Mouse (Mus musculus) adrenal gland, postnatal 4 days (tissue): ENCODE measurements around the gene Gp1ba. TPM values are rescaled to one million over a fixed set of nuclear protein-coding genes. Genes with fewer than 3 reads are reported as not detected.

ENCODE experiments used
- DNase-seq, 2 experiments: peaks; one replicate each; pipeline ENCODE4 v3.0.0; 2021 to 2022; ENCODE audit warnings: low spot score in 2 of 2, mixed read lengths in 2 of 2
- total RNA-seq, 2 experiments: library from RNA; stranded (reverse); gene quantifications; 2 replicates each; pipeline ENCODE4 v1.2.3; 2021

Gp1ba gene
- total RNA-seq, 2 experiments from 2014 or later, result 0.28 to 1.2 TPM

DNA sequence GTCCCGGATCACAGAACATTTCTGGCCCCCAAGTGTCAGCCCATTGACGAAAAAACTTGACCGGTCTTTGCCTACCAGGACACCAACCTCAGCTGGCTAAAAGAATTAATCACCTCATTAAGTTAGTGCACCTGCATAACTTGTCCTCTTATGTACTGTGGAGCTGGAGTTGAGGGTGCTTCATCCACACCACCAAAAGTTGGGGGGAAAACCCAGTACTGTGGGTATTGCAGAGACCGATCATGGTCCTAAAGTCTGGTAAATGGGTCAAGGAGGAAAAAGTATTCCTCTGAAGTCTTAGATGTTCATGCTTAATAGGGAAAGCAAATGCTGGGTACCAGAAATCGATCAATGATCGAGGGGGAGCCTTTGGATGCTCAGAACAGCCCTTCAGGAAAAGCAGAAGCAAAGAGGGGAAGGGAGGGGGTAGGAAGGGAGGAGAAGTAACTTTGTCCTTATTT lies 14.0 kb downstream of the Gp1ba start:
- DNase-seq, result no peak

DNA sequence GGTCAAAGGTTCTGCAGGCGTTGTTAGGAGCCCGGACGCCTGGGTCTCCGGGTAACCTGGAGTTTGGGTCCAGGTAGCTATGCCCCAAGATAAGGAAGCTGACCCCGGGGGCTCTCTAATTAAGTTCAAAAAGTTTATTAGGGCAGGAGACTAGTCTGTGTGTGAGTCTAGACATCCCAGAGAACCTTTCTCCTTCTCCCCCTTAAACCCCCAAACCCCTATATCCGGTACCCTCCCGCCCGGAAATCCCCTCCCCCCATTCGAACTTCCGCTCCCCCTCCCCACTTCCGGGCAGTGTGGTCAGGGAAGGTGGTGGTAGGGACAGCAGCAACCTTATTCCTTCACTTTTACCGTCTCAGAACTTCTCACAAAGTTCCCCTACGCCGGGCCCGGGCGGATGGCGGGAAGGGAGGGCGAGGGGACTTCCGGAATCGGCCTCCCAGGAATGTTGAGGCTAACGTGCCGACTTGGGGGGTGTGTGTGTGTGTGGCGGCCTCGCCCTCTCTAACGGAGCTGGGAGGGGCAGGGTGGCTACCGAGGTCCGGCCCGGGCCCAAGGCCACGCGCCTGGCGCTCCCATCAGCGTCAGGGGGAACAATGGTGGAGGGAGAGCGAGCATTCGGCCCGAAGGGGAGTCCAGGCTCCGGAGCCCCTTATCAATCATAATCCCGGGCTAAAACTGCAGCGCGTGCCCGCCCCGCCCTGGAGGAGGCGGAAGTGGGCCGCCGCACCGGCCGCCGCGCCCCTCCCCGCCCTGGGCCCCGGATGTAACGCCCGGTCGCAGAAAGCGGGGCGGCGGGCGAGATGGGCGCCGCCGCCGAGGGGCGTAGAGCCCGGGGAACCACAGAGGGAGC lies 14.6 kb downstream of the Gp1ba start:
- peak in 1 of 2 experiments; percentile 58 for DNase-seq

DNA sequence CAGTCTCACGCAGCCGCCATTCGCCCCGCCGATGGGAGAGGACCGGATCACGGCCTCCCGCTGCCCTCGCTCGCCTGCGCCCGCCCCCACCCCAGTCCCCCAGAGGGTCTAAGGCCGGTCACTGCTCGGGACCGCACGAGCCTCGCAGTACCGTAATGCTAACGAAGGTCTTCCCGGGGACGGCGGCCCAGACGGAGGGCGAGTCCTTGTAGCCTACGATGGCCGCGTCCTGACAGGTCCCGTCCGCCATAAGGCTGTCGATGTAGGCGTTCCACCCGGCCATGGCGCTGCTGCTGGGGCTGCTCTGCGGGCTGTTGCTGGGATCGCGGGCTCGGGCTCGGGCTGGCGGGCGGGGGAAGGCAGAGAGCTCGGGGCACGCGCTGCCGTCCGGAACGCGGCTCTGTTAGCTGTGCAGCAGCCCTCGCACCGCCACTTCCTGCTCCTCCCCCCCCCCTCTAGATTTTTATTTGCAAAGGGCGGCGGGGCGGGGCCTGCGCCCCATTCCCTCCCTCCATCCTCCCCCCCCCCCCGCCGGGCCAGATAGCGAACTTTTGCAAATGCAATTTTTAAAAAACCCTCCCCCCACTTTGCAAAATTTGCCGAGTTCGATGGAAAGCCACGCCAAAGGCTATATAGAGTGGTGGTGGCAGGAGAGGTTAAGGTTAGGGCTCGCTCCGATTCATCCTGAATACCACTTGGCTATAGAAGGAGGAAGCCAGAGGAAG lies 15.4 kb downstream of the Gp1ba start, which contains the start of gene Pfn1:
Pfn1 (minus strand) TSS at position 447 of the 725 bp plus-strand sequence.
- DNase-seq, result peak; percentile 74

DNA sequence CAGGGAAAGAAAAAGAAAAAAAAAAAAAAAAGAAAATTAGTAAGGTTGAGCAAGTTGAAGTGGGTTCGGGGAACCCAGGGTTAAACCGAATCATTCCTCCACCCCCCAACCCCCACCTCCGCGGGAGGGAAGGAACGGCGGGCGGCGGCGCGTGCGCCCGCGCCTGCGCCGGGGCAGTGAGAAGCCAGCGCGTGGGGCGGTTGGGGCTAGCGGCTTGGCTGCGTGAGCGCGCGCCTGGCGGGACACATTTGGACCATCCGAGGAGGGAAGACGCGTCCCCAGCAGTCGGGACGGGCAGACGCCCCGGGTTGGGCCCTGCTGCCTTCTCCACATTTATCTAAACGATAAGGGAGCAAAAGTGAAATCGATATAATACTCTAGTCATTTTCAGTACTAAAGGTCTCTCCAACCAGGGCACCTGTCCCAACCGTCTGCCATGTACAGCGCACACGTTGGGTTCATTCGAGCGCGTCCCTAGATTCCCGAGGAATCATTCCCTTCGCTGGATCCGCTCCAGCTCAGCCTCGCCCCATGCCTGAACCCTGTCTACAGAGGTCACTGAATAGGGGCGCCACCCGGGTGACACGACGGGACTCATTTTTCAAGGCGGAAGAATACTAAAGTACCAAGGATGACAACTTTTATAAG lies 16.1 kb downstream of the Gp1ba start:
- peak; percentile 68 to 78 for DNase-seq

DNA sequence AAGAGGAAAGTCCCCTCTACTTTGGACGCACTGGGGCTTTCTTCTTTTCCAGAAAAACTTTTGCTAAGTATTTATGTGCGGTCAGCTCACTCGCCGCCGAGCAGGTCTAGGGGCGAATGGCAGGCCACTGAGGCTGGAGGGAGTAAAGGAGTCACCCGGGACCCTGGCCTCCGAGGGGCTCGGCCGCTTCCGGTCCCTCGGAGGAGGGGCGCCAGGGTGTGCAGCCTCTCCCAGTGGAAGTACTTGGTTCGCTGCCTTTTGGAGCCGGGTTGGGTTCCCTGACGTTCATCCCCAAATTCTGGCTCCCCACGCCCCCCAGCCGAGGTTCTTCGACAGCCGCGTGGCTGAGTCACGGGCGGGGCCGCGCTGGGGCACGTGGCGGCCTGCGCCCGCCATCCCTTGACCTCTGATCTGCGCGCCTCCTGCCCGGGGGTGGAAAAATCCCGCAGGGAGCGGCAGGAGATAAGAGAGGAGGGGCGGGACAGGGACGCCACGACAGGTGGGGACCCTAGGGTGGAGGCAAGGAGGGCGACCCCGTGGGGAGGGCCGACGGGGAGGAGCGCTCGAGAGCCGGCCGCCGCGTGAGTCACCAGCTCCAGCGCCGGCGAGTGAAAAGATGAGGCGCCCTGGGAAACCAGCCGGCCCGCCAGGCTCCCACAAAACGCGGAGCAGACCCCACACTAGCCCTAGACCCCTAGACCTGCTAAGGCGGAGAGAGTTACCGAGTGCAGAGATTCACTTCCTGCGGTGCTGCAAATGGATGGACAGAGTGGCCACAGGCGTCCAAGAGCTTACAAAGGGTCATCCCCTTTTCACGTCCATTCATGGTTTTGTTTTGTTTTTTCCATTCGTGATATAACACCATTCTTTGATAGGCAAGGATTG lies 16.9 kb downstream of the Gp1ba start:
- DNase-seq, result peak in 1 of 2 experiments; percentile 50

DNA sequence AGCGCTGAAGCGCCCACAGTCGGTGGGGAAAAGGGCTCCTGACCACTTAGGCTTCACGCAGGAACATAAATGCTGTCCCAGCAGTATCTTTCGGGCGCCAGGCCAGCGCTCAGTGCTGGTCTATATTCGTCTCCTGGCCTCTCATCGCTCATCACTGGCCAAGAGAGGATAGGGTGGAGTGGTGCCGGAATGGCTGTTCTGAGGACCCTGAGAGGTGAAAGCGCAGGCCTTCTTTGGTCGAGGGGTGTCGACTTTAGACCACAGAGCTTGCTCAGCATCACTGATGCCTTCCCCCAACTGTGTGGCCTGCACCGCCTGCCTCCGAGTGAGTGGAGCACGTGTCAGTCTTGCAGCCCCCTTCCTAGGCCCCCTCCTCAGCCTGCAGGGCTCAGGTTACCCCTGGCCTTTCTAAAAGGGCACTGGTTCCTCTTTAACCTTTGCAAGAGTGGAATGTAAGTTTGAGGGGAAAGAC lies 17.6 kb downstream of the Gp1ba start:
- DNase-seq, result no peak

DNA sequence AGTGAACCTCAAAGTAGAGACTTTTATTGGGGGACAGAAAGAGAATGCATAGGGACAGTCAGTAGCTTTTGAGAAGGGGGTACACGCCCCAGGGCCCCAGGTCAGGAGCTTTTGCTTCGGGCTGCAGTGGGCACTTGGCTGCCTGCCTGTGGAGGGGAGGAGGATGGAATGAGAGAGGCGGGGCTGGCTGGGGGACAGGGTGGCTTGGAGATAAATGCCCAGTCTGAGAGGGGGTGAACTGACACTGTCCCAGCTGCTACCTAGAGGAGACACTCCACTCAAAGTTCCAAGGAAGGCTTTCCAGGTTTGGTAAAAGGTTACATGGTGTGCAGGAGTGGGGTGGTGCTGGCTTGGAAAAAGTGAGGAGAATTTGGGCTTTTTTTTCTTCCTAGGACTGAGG lies 18.0 kb downstream of the Gp1ba start, which contains the start of gene Eno3:
Eno3 (plus strand) TSS at position 239 of the 400 bp plus-strand sequence.
- DNase-seq, result no peak

DNA sequence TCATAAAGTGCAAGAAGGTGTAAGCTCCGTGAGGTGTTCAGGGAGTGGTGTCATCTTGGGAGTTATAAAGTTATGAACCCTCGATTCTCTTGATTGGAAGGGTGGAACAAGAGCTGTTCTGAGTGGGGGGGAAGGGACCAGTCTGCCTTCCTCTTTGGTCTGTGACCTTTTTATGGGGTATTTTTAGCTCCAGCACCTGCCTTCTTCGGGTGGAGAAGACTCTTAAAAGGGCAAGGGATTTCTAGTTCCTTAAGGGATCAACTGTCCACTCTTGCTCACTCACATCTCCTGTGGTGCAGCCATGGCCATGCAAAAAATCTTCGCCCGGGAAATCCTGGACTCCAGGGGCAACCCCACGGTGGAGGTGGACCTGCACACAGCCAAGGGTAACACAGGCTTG lies 18.7 kb downstream of the Gp1ba start:
- no peak for DNase-seq

DNA sequence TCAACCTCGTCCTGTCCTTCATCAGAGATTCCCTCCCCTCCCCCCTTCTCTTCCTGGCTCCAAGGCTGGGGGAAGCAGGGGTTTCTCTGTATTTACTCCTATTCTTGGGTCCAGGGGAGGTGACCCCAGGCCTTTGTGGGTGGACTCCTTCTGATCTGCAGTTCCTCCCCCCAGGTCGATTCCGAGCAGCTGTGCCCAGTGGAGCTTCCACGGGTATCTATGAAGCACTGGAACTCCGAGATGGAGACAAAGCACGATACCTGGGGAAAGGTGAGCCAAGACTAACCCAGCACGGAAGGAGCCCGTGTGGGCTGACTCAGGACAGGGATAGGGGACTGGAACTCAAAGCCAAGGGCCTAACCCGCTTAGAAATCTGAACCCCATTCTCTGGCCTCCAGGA lies 19.1 kb downstream of the Gp1ba start:
- no peak for DNase-seq

DNA sequence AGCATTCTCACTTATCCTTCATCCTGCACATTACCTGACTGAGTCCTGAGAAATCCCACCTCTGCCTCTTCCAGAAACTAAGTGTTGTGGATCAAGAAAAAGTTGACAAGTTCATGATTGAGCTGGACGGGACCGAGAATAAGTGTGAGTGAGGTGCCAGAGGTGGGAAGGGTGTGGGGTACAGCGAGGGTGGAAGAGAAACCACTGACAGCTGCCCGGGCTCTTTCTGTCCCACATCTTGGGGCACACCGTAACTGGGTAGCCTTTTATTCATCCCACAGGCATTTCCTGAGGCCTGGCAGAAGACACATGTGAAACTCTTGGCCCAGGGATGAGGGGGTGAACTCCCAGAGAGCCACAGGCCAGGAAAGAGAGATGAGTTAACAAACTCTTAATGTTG lies 19.6 kb downstream of the Gp1ba start:
- DNase-seq, result no peak

DNA sequence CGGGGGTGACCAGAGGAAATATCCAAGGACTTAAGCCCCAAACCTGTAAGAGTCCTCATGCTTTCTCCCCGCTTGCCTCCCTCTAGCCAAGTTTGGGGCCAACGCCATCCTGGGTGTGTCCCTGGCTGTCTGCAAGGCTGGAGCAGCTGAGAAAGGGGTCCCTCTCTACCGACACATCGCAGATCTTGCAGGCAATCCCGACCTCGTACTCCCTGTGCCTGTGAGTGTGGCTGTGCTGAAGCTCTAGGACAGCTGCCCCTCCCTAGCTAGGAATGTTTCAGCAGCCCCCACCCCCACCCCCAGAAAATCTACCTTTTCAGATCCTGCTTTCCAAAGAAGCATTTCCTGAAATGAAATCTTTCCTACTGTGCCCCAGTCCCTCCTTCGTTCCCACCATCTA lies 20.0 kb downstream of the Gp1ba start:
- no peak for DNase-seq

DNA sequence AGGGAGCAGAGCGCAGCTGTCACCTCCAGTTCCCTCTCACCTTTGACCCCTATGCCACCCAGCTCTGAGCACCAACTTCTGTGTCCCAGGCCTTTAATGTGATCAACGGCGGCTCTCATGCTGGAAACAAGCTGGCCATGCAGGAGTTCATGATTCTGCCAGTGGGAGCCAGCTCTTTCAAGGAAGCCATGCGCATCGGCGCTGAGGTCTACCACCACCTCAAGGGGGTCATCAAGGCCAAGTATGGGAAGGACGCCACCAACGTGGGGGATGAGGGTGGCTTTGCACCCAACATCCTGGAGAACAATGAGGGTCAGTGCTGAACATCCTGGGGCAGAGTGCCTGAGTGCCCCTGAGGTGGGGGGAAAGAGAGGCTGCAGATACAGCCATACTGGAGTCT lies 21.6 kb downstream of the Gp1ba start:
- no peak for DNase-seq

DNA sequence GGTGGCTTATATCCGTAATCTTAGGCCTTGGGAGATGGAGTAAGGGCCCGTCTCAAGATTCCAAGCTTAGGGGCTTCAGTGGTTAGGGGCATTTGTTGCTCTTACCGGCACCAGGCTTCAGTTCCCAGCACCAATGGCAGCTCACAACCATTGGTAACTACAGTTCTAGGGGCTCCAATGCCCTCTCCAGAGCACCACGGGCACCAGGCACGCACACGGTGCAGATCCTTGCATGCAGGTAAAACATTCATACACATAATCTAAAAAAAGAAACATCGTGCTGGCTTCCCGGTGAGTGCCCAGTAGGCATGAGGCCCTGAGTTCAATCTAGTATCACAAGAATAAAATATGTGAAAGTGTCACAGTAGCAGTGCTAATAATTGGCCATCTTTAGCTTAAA lies 24.2 kb downstream of the Gp1ba start:
- no peak for DNase-seq

DNA sequence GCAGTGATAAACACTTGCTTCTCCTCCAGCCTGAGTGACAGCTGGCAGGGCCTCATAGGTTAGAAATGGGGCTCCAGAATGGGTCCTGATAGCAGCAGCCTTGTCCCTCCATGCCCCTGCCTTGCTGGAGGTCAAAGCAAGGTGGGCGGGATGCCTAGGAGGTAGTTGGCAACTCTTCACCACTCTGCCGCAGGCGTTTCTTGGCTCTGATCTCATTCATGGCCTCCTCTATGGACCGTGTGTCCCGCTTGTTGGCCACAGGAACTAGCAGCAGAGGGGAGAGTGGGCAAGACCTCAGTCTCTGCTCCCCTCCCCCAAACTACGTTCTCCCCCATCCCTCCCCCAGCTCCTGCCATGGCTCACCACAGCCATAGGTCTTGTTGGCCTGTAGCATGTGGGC lies 25.0 kb downstream of the Gp1ba start:
- DNase-seq, result no peak

DNA sequence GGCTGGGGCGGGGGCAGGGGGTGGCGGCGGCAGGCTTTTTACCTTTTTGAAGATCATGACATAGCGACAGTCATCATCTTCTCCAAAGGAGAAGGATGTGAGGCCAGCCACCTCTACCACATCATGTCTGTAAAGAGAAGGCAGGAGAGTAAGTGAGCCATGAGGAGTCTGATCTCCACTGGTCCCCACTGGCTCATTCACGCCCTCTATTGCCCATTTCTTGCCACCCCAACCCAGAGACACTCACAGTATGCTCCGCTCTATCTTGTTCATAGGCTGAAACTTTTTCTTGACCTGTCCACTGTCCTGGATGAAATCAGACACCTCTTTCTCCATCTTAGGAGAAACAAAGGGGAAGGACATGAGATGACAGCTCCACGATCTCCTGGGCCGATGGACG lies 25.8 kb downstream of the Gp1ba start:
- no peak for DNase-seq

DNA sequence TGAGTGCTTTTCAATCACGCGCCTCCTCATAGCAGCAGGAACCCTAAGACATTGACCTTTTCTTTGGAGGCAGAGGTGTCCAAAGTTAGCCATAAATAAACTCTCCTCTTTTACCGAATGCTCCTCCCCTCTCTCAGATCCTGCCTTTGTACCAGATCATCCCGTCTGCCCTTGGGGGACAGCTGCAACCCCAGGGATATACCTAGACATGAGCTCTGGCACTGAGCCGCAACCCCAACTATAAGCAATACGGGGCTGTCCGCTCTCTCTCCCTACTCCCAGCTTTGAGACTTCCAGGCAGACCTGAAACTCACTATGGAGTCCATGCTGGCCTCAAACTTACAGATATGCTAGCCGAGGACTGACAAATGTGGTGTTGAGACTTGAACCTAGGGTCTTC lies 27.8 kb downstream of the Gp1ba start:
- no peak for DNase-seq

DNA sequence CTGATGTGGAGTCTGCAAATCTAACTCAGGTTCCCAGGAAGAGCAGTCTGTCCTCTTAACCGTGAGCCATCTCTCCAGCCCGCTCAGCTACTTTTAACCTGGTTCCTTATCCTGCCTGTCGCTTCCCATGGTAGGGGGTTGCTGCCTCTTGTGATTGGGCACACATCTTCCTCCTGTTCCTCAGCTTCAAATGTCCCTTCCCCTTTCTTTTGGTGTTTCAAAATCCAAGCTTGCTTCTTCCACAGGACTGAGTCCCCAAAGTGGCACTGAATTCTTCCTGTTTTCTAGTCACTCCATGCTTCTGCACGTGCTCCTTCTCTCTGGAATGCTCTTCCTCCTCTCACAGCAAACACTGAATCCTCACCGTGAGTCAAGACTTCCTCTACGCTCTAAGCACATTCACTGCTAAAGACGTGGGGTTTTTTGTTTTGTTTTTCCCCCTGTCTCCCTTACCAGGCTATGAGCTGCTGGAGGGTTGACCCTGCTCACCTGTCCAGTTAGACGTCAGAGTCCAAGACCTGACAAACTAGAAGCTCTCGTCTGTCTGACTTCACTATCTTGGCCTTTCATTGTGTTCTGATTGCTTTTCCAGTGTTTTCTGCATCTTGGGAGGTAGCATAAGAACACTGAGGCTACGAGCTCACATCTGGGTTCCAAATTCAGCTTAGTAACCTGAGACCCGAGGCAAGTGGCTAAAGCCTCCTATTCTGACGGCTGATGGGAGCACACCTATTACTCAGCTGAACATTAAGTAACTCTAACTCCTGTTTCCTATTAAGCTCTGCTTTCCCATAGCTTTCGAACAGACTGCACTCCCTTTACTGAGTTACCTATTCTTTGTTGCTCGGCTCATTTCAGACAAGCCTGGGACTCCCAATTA lies 28.6 kb downstream of the Gp1ba start:
- DNase-seq, result no peak

DNA sequence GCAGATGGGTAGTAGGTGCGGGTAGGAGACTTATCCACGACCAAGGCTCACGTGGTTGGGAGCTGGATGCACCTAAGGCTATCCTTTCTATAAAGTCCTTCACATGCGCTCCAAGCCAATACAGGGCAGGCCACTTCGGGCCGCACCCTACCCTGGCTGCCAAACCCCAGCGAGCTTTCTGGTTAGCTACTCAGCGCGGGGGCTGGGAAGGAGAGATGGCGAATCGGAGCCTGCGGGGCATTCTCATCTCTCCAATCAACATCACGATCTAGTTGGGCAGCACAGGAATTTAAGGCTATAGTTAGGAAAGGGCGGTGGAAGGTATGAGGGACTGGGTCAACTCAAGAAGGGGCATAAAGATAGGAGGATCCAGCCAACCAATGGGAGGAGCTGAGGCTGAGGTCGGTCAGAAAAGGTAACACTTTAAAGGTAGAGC lies 29.4 kb downstream of the Gp1ba start:
- DNase-seq, result peak in 1 of 2 experiments; percentile 54

DNA sequence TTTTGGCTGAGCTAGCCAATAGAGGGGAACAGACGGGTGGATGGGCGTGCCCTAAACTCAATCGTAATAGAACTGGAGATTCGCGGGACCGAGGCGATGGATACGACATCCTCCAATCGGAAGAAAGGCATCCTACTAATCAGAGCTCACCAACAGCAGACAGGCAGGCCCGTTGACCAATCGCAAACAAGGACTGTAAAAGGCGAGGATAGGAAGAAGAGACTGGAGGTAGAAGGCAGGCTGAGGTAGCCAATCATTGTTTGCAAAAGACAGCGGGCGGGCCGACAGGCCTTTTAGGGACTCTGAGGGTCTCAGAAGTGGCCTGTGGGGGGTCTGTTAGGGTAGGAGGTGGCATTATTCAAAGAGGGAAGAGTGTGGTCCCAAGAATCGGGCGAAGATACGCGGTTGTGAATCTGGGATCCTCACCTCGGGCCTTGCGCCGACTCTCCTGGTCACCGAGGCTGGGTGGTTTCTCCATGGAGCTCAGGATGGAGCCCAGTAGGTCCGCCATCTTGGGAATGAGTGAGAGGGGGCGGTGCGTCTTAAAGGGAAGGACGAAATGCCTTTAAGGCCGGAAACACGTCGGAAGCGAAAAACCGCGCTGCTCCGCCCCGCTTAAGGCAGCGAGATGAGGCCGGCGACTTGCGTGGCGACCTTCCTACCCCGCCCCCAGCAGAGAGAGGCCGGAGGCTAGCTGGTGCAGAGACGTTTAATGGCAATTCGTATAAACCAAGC lies 30.0 kb downstream of the Gp1ba start, which contains the start of gene Spag7:
Spag7 (minus strand) TSS at position 646 of the 735 bp plus-strand sequence.
- DNase-seq, result peak; percentile 72 to 89
